Mouse (Mus musculus): ENCODE data around the gene Snapc3. TPM values are rescaled to one million over a fixed set of nuclear protein-coding genes. Genes with fewer than 3 reads are reported as not detected.

Gene Snapc3
- total RNA-seq (2014; rRNA removed; ENCODE audit: low replicate concordance): 31.1 and 34.6 TPM in 2 replicates
- polyA plus RNA-seq (2015; fragmentation: Nextera tagmentation; extraction: Ambion mirVana): 22.2 and 23.6 TPM in 2 replicates

GRCm38 (mm10) chr4:83417160-83417819, at the start of gene Snapc3:
Snapc3 (plus strand) TSS chr4:83417724.
- ATAC-seq (ENCODE audit: insufficient read depth, low read depth): peak; percentile 100
- peak within 1 kb of the TSS; percentile 85 for H3K27ac ChIP-seq (ENCODE audit: low read depth)

GRCm38 (mm10) chr4:83373381-83373780, 44.1 kb upstream of the Snapc3 start:
- Histone ChIP-seq H3K27ac (ENCODE audit: low read depth) (no peak overlapping the region), H3K4me1 (ENCODE audit: control insufficient read depth, insufficient read depth) (no peaks in the 10 kb centered on the region), H3K9ac (replicated peaks; ENCODE audit: low read depth, low read length) (no peak overlapping the region), H3K4me2 (ENCODE audit: low read depth, low read length) (no peak overlapping the region), H3K9me3 (replicated peaks; ENCODE audit: control insufficient read depth, low read length) (no peaks in the 10 kb centered on the region), H3K27me3 (ENCODE audit: control insufficient read depth, insufficient read depth, low read length) (no peaks in the 10 kb centered on the region), H3K36me3 (replicated peaks; ENCODE audit: control insufficient read depth, insufficient read depth, low read length) (no peaks in the 10 kb centered on the region), H3K4me3 (ENCODE audit: low read depth, low read length) (no peak overlapping the region)
- TF ChIP-seq CTCF (IDR thresholded peaks at IDR 0.05; ENCODE audit: low read depth): no peak
- no peak for TF ChIP-seq EP300 (IDR thresholded peaks at IDR 0.05; ENCODE audit: low read depth)
- WGBS: 58% methylated on average over 4 of the region's 4 CpGs
- DNase-seq (ENCODE audit: low spot score): no peak
- no peak for ATAC-seq (ENCODE audit: insufficient read depth, low read depth)

More at GRCm38 (mm10) chr4:83417160-83417819, at the start of gene Snapc3:
- H3K27me3 ChIP-seq (ENCODE audit: control insufficient read depth, insufficient read depth, low read length): no peaks in the 10 kb centered on the region
- H3K9ac ChIP-seq (replicated peaks; ENCODE audit: low read depth, low read length): peak within 1 kb of the TSS; percentile 94
- H3K36me3 ChIP-seq (replicated peaks; ENCODE audit: control insufficient read depth, insufficient read depth, low read length): 0 out of 2 replicates have a peak, but pooled peaks cover 4% of the 10 kb centered on the region
- peak within 1 kb of the TSS; percentile 83 for H3K4me2 ChIP-seq (ENCODE audit: low read depth, low read length)
- 1% methylated on average over 38 of the region's 41 CpGs for WGBS
- TF ChIP-seq CTCF (IDR thresholded peaks at IDR 0.05; ENCODE audit: low read depth) (no peak), EP300 (IDR thresholded peaks at IDR 0.05; ENCODE audit: low read depth) (no peak)
- H3K4me3 ChIP-seq (ENCODE audit: low read depth, low read length): peak within 1 kb of the TSS; percentile 97
- H3K4me1 ChIP-seq (ENCODE audit: control insufficient read depth, insufficient read depth): no peaks in the 10 kb centered on the region
- H3K9me3 ChIP-seq (replicated peaks; ENCODE audit: control insufficient read depth, low read length): 0 out of 2 replicates have a peak, but pooled peaks cover 8% of the 10 kb centered on the region
- DNase-seq (ENCODE audit: low spot score): peak; percentile 97

- DNase-seq (ENCODE audit: low spot score): no peak
- Histone ChIP-seq H3K4me1 (ENCODE audit: control insufficient read depth, insufficient read depth) (no peaks in the 10 kb centered on the region), H3K36me3 (replicated peaks; ENCODE audit: control insufficient read depth, insufficient read depth, low read length) (no peaks in the 10 kb centered on the region), H3K9ac (replicated peaks; ENCODE audit: low read depth, low read length) (no peak overlapping the region), H3K4me3 (ENCODE audit: low read depth, low read length) (no peak overlapping the region), H3K27me3 (ENCODE audit: control insufficient read depth, insufficient read depth, low read length) (no peaks in the 10 kb centered on the region), H3K4me2 (ENCODE audit: low read depth, low read length) (no peak overlapping the region), H3K9me3 (replicated peaks; ENCODE audit: control insufficient read depth, low read length) (no peaks in the 10 kb centered on the region), H3K27ac (ENCODE audit: low read depth) (no peak overlapping the region)
- 82% methylated on average over 6 of the region's 6 CpGs for whole genome bisulfite sequencing
- TF ChIP-seq EP300 (IDR thresholded peaks at IDR 0.05; ENCODE audit: low read depth) (no peak), CTCF (IDR thresholded peaks at IDR 0.05; ENCODE audit: low read depth) (no peak)
- no peak for ATAC-seq (ENCODE audit: insufficient read depth, low read depth)
Measured at GRCm38 (mm10) chr4:83375650-83376049, 41.9 kb upstream of the Snapc3 start.

GRCm38 (mm10) chr4:83376461-83377015, 41.0 kb upstream of the Snapc3 start:
- H3K9me3 ChIP-seq (replicated peaks; ENCODE audit: control insufficient read depth, low read length): no peaks in the 10 kb centered on the region
- ATAC-seq (ENCODE audit: insufficient read depth, low read depth): no peak
- WGBS: 67% methylated on average over 7 of the region's 7 CpGs
- H3K9ac ChIP-seq (replicated peaks; ENCODE audit: low read depth, low read length): no peak overlapping the region
- no peaks in the 10 kb centered on the region for H3K4me1 ChIP-seq (ENCODE audit: control insufficient read depth, insufficient read depth)
- no peak for DNase-seq (ENCODE audit: low spot score)
- H3K27me3 ChIP-seq (ENCODE audit: control insufficient read depth, insufficient read depth, low read length): no peaks in the 10 kb centered on the region
- H3K36me3 ChIP-seq (replicated peaks; ENCODE audit: control insufficient read depth, insufficient read depth, low read length): no peaks in the 10 kb centered on the region
- no peak overlapping the region for H3K4me3 ChIP-seq (ENCODE audit: low read depth, low read length)
- no peak overlapping the region for H3K4me2 ChIP-seq (ENCODE audit: low read depth, low read length)
- H3K27ac ChIP-seq (ENCODE audit: low read depth): no peak overlapping the region
- TF ChIP-seq CTCF (IDR thresholded peaks at IDR 0.05; ENCODE audit: low read depth): no peak
- TF ChIP-seq EP300 (IDR thresholded peaks at IDR 0.05; ENCODE audit: low read depth): no peak

GRCm38 (mm10) chr4:83379036-83379435, 38.5 kb upstream of the Snapc3 start:
- Histone ChIP-seq H3K9ac (replicated peaks; ENCODE audit: low read depth, low read length) (no peak overlapping the region), H3K27ac (ENCODE audit: low read depth) (no peak overlapping the region), H3K4me3 (ENCODE audit: low read depth, low read length) (no peak overlapping the region), H3K36me3 (replicated peaks; ENCODE audit: control insufficient read depth, insufficient read depth, low read length) (no peaks in the 10 kb centered on the region), H3K27me3 (ENCODE audit: control insufficient read depth, insufficient read depth, low read length) (no peaks in the 10 kb centered on the region), H3K9me3 (replicated peaks; ENCODE audit: control insufficient read depth, low read length) (no peaks in the 10 kb centered on the region), H3K4me1 (ENCODE audit: control insufficient read depth, insufficient read depth) (no peaks in the 10 kb centered on the region), H3K4me2 (ENCODE audit: low read depth, low read length) (no peak overlapping the region)
- no peak for TF ChIP-seq EP300 (IDR thresholded peaks at IDR 0.05; ENCODE audit: low read depth)
- no peak for TF ChIP-seq CTCF (IDR thresholded peaks at IDR 0.05; ENCODE audit: low read depth)
- no peak for DNase-seq (ENCODE audit: low spot score)
- ATAC-seq (ENCODE audit: insufficient read depth, low read depth): no peak

All from heart, postnatal 0 days (tissue).